Mouse (Mus musculus): ENCODE data around the gene Trim80. TPM values are rescaled to one million over a fixed set of nuclear protein-coding genes. Genes with fewer than 3 reads are reported as not detected.
A peak's percentile ranks its signal among the peaks of the same experiment; 100 is the strongest.

Gene Trim80
- polyA plus RNA-seq, 2 experiments, result 0.15 TPM; not detected in 1

DNA sequence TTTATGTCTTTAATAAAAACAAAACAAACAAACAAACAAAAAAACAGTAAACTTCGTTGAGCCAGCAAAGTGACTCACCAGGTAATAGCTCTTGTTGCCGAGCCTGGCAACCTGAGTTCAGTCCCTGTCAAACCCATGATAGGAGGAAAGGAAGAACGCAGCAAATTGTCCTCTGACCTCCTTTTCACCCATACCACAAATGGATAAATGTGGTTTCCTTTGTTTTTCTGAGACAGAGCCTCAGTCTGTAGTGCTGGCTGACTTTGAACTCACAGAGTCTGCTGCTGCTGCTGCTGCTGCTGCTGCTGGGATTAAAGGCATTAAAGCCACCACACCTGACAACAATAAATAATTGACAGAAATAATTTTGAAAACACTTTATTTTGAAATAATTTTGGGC is 17.3 kb upstream of the Trim80 start:
- peaks cover 22% of the 10 kb centered on the region for H3K4me1 ChIP-seq (ENCODE audit: control insufficient read depth, insufficient read depth, low read length)
- no peaks in the 10 kb centered on the region for H3K9me3 ChIP-seq (ENCODE audit: control insufficient read depth, low read length)
- H3K9ac ChIP-seq (ENCODE audit: low read depth, low read length, severe bottlenecking), result no peak overlapping the region
- DNase-seq (ENCODE audit: low spot score) (no peak), ATAC-seq (ENCODE audit: low FRiP score, low read depth) (no peak)
- no peaks in the 10 kb centered on the region for H3K27me3 ChIP-seq (ENCODE audit: control insufficient read depth, insufficient read depth, low read length)
- peaks cover 46% of the 10 kb centered on the region for H3K36me3 ChIP-seq (ENCODE audit: control insufficient read depth, insufficient read depth, low read length)
- no peak for TF ChIP-seq POLR2A (IDR thresholded peaks at IDR 0.05; ENCODE audit: borderline replicate concordance, extremely low read depth, insufficient read depth, insufficient read length)
- no peak overlapping the region for H3K27ac ChIP-seq (replicated peaks; ENCODE audit: low read depth, low read length)
- no peak overlapping the region for H3K4me2 ChIP-seq (replicated peaks; ENCODE audit: low read depth, low read length, severe bottlenecking)
- no peak overlapping the region for H3K4me3 ChIP-seq (replicated peaks; ENCODE audit: low read length)
- 82% methylated on average over 3 of the region's 3 CpGs for WGBS

GRCm38 (mm10) chr11:115424666-115425065 is 15.7 kb upstream of the Trim80 start:
- Histone ChIP-seq H3K4me1 (ENCODE audit: control insufficient read depth, insufficient read depth, low read length) (peaks cover 17% of the 10 kb centered on the region), H3K9me3 (ENCODE audit: control insufficient read depth, low read length) (no peaks in the 10 kb centered on the region), H3K4me3 (replicated peaks; ENCODE audit: low read length) (no peak overlapping the region), H3K27me3 (ENCODE audit: control insufficient read depth, insufficient read depth, low read length) (no peaks in the 10 kb centered on the region), H3K9ac (ENCODE audit: low read depth, low read length, severe bottlenecking) (no peak overlapping the region), H3K36me3 (ENCODE audit: control insufficient read depth, insufficient read depth, low read length) (peaks cover 60% of the 10 kb centered on the region), H3K27ac (replicated peaks; ENCODE audit: low read depth, low read length) (no peak overlapping the region), H3K4me2 (replicated peaks; ENCODE audit: low read depth, low read length, severe bottlenecking) (no peak overlapping the region)
- no peak for TF ChIP-seq POLR2A (IDR thresholded peaks at IDR 0.05; ENCODE audit: borderline replicate concordance, extremely low read depth, insufficient read depth, insufficient read length)
- 86% methylated on average over 7 of the region's 7 CpGs for WGBS
- DNase-seq (ENCODE audit: low spot score) (no peak), ATAC-seq (ENCODE audit: low FRiP score, low read depth) (no peak)

DNA sequence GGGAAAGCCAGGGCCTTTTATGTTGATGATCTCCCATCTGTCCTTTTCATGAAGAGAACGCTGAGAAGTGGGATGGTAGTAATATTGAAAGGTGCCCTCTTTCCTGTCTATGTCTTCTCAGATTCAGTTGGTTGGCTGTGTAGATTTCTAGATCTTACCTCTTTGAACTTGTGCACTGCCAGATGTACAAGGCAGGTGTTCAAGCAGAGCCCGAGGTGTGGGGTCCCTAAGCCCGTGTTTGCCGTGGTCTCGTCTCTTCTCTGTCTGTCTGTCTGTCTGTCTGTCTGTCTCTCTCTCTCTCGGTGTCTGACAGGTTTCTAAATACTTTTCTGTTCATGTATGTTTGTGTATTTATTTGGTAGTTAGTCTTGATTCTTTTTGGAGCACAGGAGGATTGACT is 14.7 kb upstream of the Trim80 start:
- H3K4me2 ChIP-seq (replicated peaks; ENCODE audit: low read depth, low read length, severe bottlenecking), result no peak overlapping the region
- no peak for ATAC-seq (ENCODE audit: low FRiP score, low read depth)
- no peak overlapping the region for H3K27ac ChIP-seq (replicated peaks; ENCODE audit: low read depth, low read length)
- H3K4me3 ChIP-seq (replicated peaks; ENCODE audit: low read length), result no peak overlapping the region
- peak overlapping the region; percentile 21; the same call in 1 of the 2 replicates for H3K9ac ChIP-seq (ENCODE audit: low read depth, low read length, severe bottlenecking)
- H3K27me3 ChIP-seq (ENCODE audit: control insufficient read depth, insufficient read depth, low read length), result no peaks in the 10 kb centered on the region
- H3K9me3 ChIP-seq (ENCODE audit: control insufficient read depth, low read length), result no peaks in the 10 kb centered on the region
- no peak for TF ChIP-seq POLR2A (IDR thresholded peaks at IDR 0.05; ENCODE audit: borderline replicate concordance, extremely low read depth, insufficient read depth, insufficient read length)
- WGBS, result 82% methylated on average over 6 of the region's 6 CpGs
- H3K4me1 ChIP-seq (ENCODE audit: control insufficient read depth, insufficient read depth, low read length), result peaks cover 17% of the 10 kb centered on the region
- peaks cover 70% of the 10 kb centered on the region for H3K36me3 ChIP-seq (ENCODE audit: control insufficient read depth, insufficient read depth, low read length)
- DNase-seq (ENCODE audit: low spot score), result no peak

- 47% methylated on average over 20 of the region's 20 CpGs for WGBS
- Histone ChIP-seq H3K9ac (ENCODE audit: low read depth, low read length, severe bottlenecking) (peak overlapping the region; percentile 7; the same call in 1 of the 2 replicates), H3K4me3 (replicated peaks; ENCODE audit: low read length) (no peak overlapping the region), H3K4me1 (ENCODE audit: control insufficient read depth, insufficient read depth, low read length) (peaks cover 9% of the 10 kb centered on the region), H3K27me3 (ENCODE audit: control insufficient read depth, insufficient read depth, low read length) (no peaks in the 10 kb centered on the region), H3K4me2 (replicated peaks; ENCODE audit: low read depth, low read length, severe bottlenecking) (0 out of 2 replicates have a peak overlapping the region, but pooled peaks have one; percentile 19), H3K27ac (replicated peaks; ENCODE audit: low read depth, low read length) (no peak overlapping the region), H3K9me3 (ENCODE audit: control insufficient read depth, low read length) (no peaks in the 10 kb centered on the region), H3K36me3 (ENCODE audit: control insufficient read depth, insufficient read depth, low read length) (peaks cover 84% of the 10 kb centered on the region)
- no peak for TF ChIP-seq POLR2A (IDR thresholded peaks at IDR 0.05; ENCODE audit: borderline replicate concordance, extremely low read depth, insufficient read depth, insufficient read length)
- DNase-seq (ENCODE audit: low spot score) (peak; percentile 82), ATAC-seq (ENCODE audit: low FRiP score, low read depth) (peak; percentile 75; the same call in 1 of the 2 replicates)
Observed at GRCm38 (mm10) chr11:115427482-115428331, 12.6 kb upstream of the Trim80 start.

DNA sequence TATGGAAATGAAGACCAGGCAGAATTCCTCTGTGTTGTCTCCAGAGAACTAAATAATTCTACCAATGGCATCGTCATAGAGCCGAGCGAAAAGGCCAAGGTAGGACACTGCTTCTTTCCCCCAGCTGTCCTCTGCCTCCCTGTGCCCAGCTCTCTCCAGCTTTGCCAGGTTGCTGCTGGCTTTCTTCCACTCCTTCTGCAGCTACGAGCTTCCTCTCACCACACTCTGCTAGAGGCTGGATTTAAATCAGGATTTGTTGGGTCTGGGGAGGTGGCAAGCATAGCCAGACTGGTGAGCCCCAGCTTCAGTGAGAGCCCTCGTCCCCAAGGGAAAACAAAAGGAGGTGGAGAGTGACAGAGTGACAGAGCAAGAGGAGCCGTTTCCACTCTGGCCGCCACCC is 11.0 kb upstream of the Trim80 start:
- H3K4me3 ChIP-seq (replicated peaks; ENCODE audit: low read length), result no peak overlapping the region
- no peaks in the 10 kb centered on the region for H3K9me3 ChIP-seq (ENCODE audit: control insufficient read depth, low read length)
- 81% methylated on average over 7 of the region's 7 CpGs for WGBS
- no peak overlapping the region for H3K4me2 ChIP-seq (replicated peaks; ENCODE audit: low read depth, low read length, severe bottlenecking)
- H3K27me3 ChIP-seq (ENCODE audit: control insufficient read depth, insufficient read depth, low read length), result no peaks in the 10 kb centered on the region
- H3K36me3 ChIP-seq (ENCODE audit: control insufficient read depth, insufficient read depth, low read length), result peaks cover 81% of the 10 kb centered on the region
- H3K9ac ChIP-seq (ENCODE audit: low read depth, low read length, severe bottlenecking), result no peak overlapping the region
- peaks cover 9% of the 10 kb centered on the region for H3K4me1 ChIP-seq (ENCODE audit: control insufficient read depth, insufficient read depth, low read length)
- no peak for ATAC-seq (ENCODE audit: low FRiP score, low read depth)
- TF ChIP-seq POLR2A (IDR thresholded peaks at IDR 0.05; ENCODE audit: borderline replicate concordance, extremely low read depth, insufficient read depth, insufficient read length), result no peak
- no peak overlapping the region for H3K27ac ChIP-seq (replicated peaks; ENCODE audit: low read depth, low read length)
- DNase-seq (ENCODE audit: low spot score), result no peak

All from limb, embryonic 14.5 days (tissue).